Mouse (Mus musculus) left cerebral cortex, postnatal 36 days (tissue): ENCODE results near the gene Dhrs7c. TPM values are rescaled to one million over a fixed set of nuclear protein-coding genes. Genes with fewer than 3 reads are reported as not detected.
A peak's percentile ranks its signal among the peaks of the same experiment; 100 is the strongest.

Source experiments
- DNase-seq, 2 experiments: peaks; one replicate each; pipeline ENCODE4 v3.0.0; 2021 to 2022; ENCODE audit warnings: low spot score in 2 of 2, mixed read lengths in 1 of 2
- intact Hi-C: fragments of 180-260 bp; cut with DNase I; formaldehyde crosslinking; loops from one replicate; pipeline ENCODE4 v1.15.1; 2025
- total RNA-seq, 2 experiments: library from RNA; stranded (reverse); gene quantifications; 2 replicates each; pipeline ENCODE4 v1.2.3; 2021

The Dhrs7c gene
- total RNA-seq, result under 1 TPM in 1 of 2 experiments, not detected in 1; 0.36 TPM

GRCm38 (mm10) chr11:67797931-67798330, at the start of gene Dhrs7c:
Gene Dhrs7c, plus strand, starts transcription at chr11:67798187.
- intact Hi-C loops, result no loop called here
- DNase-seq, result no peak

- intact Hi-C loops, result no loop called here
- DNase-seq, result no peak
Measured at GRCm38 (mm10) chr11:67756287-67756686, 41.7 kb upstream of the Dhrs7c start.

- no peak for DNase-seq
- intact Hi-C loops, result no loop called here
Measured at GRCm38 (mm10) chr11:67757373-67758167, 40.4 kb upstream of the Dhrs7c start.

- no peak for DNase-seq
- intact Hi-C loops, result loop anchor here (10.0 kb wide), 1 partner anchor 86 kb away; no protein-coding TSS in a partner anchor
Measured at GRCm38 (mm10) chr11:67771053-67771452, 26.9 kb upstream of the Dhrs7c start, which contains the start of gene Glp2r. Gene Glp2r, minus strand, starts transcription at chr11:67771153.

- DNase-seq, result no peak
- intact Hi-C loops, result loop anchor here (10.0 kb wide), 1 partner anchor 87 kb away; no protein-coding TSS in a partner anchor
Measured at GRCm38 (mm10) chr11:67771691-67772090, 26.3 kb upstream of the Dhrs7c start.

GRCm38 (mm10) chr11:67772577-67772976, 25.4 kb upstream of the Dhrs7c start:
- DNase-seq, result peak in 1 of 2 experiments; percentile 56
- intact Hi-C loops, result loop anchor here (10.0 kb wide), 1 partner anchor 88 kb away; no protein-coding TSS in a partner anchor

GRCm38 (mm10) chr11:67774379-67774778, 23.6 kb upstream of the Dhrs7c start, which contains the start of gene Gsg1l2:
Gene Gsg1l2, plus strand, starts transcription at chr11:67774608.
- intact Hi-C loops, result loop anchor here (10.0 kb wide), 1 partner anchor 90 kb away; no protein-coding TSS in a partner anchor
- no peak for DNase-seq

GRCm38 (mm10) chr11:67790182-67790581, 7.8 kb upstream of the Dhrs7c start:
- no peak for DNase-seq
- intact Hi-C loops, result no loop called here

- DNase-seq, result no peak
- intact Hi-C loops, result no loop called here
Measured at GRCm38 (mm10) chr11:67800130-67800723, 2.2 kb downstream of the Dhrs7c start.

GRCm38 (mm10) chr11:67801169-67801568, 3.2 kb downstream of the Dhrs7c start:
- intact Hi-C loops, result no loop called here
- no peak for DNase-seq

GRCm38 (mm10) chr11:67805538-67805937, 7.6 kb downstream of the Dhrs7c start:
- no peak for DNase-seq
- intact Hi-C loops, result no loop called here

- DNase-seq, result no peak
- intact Hi-C loops, result no loop called here
Measured at GRCm38 (mm10) chr11:67806832-67807597, 9.0 kb downstream of the Dhrs7c start.

GRCm38 (mm10) chr11:67808051-67808450, 10.1 kb downstream of the Dhrs7c start:
- intact Hi-C loops, result no loop called here
- no peak for DNase-seq

GRCm38 (mm10) chr11:67811535-67811934, 13.5 kb downstream of the Dhrs7c start:
- intact Hi-C loops, result no loop called here
- DNase-seq, result no peak

- intact Hi-C loops, result loop anchor here (2.0 to 5.0 kb wide), 3 partner anchors 35 to 588 kb away; no protein-coding TSS in a partner anchor
- peak; percentile 37 for DNase-seq
Measured at GRCm38 (mm10) chr11:67819604-67820003, 21.6 kb downstream of the Dhrs7c start.

GRCm38 (mm10) chr11:67820221-67820620, 22.2 kb downstream of the Dhrs7c start:
- intact Hi-C loops, result loop anchor here (2.0 kb wide), 1 partner anchor 35 kb away; no protein-coding TSS in a partner anchor
- peak; percentile 27 to 31 for DNase-seq

GRCm38 (mm10) chr11:67821560-67821959, 23.6 kb downstream of the Dhrs7c start:
- intact Hi-C loops, result loop anchor here (2.0 kb wide), 1 partner anchor 33 kb away; no protein-coding TSS in a partner anchor

GRCm38 (mm10) chr11:67828360-67829059, 30.5 kb downstream of the Dhrs7c start:
- DNase-seq, result no peak
- intact Hi-C loops, result no loop called here

More at GRCm38 (mm10) chr11:67821560-67821959, 23.6 kb downstream of the Dhrs7c start:
- peak; percentile 48 to 69 for DNase-seq

GRCm38 (mm10) chr11:67829530-67829929, 31.5 kb downstream of the Dhrs7c start:
- DNase-seq, result no peak
- intact Hi-C loops, result no loop called here
